Mouse (Mus musculus): ENCODE data around the gene Tmem156.

Tmem156 gene

GRCm38 (mm10) chr5:65049880-65050279 lies 42.1 kb downstream of the Tmem156 start:
- no peak for DNase-seq (ENCODE audit: low spot score in 2 of 2)

GRCm38 (mm10) chr5:65047285-65047855 lies 44.6 kb downstream of the Tmem156 start:
- DNase-seq (ENCODE audit: low spot score in 2 of 2) = no peak

- no peak for DNase-seq (ENCODE audit: low spot score in 2 of 2)
These were observed 45.3 kb downstream of the Tmem156 start for GRCm38 (mm10) chr5:65046442-65047284.

DNA sequence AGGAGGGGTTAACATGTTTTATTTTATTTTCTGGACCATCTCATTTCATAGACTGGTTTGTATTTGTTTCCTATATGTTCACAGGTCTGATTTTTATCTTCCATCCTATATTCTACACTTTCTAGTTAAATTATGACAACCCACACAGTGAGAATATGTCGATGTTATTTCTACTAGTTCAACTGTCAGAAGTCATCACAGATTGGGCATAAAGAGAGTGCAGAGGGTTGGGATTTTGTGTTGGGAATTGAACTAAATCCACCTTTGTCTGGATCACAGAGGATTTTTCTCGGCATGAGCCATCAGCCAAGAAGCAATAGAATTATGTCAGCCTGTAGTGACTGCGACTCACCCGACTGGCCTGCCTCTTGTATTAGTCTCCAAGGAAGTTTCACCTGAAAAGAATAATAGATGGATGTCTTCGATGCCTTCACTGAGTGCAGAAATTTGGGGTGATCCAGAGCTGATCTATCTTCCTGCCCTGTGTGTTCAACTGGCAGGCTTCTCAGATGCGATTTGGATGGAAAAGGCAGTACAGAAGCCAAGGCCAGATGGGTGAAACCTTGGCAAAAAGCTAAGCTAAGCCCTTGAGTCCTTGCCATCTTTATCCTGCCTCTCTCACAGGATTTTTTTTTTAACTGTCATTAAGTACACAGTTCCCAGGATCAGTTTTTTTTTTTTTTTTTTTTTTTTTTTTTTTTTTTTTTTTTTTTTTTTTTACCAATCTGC lies 46.1 kb downstream of the Tmem156 start:
- no peak for DNase-seq (ENCODE audit: low spot score in 2 of 2)

DNA sequence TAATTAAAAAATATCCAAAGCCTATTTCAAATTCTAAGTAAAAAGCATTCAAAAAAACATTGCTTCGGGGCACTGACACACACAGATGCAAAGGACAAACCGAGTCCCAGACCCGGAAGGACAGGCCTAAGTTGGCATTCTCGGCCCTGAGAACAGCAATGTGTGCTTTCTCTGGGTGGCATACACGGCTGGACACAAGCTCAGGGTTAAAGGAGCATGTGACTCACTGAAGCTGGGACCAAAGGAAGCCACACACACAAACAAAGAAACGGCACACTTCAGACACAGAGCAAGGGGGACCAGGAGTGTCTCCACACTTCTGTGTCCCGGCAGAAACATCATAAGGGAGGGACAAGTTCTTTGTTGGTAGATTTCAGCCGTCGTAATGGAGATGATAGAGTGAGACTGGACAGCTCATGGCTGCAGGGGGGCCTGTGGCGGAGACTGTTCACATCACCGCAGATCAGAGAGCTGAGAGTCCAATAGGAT lies 48.5 kb downstream of the Tmem156 start:
- DNase-seq (ENCODE audit: low spot score in 2 of 2) = no peak

DNA sequence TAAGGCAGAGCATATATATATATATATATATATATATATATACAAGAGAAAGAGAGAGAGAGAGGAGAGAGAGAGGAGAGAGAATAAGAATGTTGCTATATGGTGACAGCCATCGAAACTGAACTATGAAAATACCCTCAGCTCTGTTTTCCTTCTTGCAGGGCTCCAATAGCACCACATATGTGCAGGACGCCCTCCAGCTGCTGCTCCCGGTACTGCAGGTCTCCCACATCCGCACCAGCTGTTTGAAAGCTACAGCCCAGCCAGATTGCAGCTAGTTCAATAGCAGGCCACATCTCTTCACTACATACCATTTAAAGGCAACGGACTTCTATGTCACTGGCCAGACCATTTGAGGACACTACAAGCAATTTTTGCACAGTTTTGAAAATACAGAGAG lies 51.5 kb downstream of the Tmem156 start:
- no peak for DNase-seq (ENCODE audit: low spot score in 2 of 2)

- no peak for DNase-seq (ENCODE audit: low spot score in 2 of 2)
These were observed 52.9 kb downstream of the Tmem156 start for GRCm38 (mm10) chr5:65038811-65039571.

DNA sequence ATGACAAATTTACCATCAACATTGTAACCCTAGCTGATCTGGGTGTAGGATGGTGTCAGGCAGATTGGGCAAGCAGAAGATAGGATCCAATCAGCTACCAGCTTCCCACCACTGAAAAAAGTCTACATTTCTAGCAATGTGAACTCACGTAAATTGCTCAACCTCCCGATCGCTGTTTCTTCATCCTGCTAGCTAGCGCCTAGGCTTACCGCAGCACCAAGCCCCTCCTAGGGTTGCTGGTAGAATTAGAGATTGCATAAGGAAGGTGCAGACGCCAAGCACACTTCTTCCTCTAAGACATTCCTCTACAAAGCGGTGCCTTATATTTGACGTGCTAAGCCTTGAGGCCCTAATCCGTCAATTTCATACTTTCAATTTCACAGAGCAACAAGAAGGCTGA lies 53.6 kb downstream of the Tmem156 start:
- no peak for DNase-seq (ENCODE audit: low spot score in 2 of 2)

- peak in 1 of 2 experiments; percentile 38 for DNase-seq (ENCODE audit: low spot score in 2 of 2)
These were observed 55.3 kb downstream of the Tmem156 start for GRCm38 (mm10) chr5:65036597-65036996.

GRCm38 (mm10) chr5:65028019-65028418 lies 63.9 kb downstream of the Tmem156 start:
- no peak for DNase-seq (ENCODE audit: low spot score in 2 of 2)

- DNase-seq (ENCODE audit: low spot score in 2 of 2) = no peak
These were observed 65.2 kb downstream of the Tmem156 start for GRCm38 (mm10) chr5:65026776-65027175.

DNA sequence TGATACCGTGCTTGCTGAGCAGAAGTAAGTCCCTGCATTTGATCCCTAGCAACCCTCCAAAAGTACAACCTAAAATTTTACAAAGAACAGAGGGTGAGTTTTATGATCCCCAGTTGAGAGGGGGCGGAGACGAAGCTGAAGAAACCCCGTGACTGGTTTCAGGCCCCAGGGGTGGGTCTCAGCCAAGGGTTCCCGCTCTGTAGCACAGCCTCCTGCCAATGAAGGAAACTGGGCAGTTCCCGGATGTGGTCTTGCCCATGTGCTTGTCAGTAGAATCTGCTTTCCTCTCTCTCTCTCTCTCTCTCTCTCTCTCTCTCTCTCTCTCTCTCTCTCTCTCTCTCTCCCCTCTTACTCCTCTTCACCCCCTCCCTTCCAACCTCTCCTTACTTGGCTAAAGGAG lies 66.0 kb downstream of the Tmem156 start:
- DNase-seq (ENCODE audit: low spot score in 2 of 2) = no peak

- no peak for DNase-seq (ENCODE audit: low spot score in 2 of 2)
These were observed 67.3 kb downstream of the Tmem156 start for GRCm38 (mm10) chr5:65024641-65025040.

- peak; percentile 52 to 57 for DNase-seq (ENCODE audit: low spot score in 2 of 2)
These were observed 69.9 kb downstream of the Tmem156 start for GRCm38 (mm10) chr5:65022006-65022405.

DNA sequence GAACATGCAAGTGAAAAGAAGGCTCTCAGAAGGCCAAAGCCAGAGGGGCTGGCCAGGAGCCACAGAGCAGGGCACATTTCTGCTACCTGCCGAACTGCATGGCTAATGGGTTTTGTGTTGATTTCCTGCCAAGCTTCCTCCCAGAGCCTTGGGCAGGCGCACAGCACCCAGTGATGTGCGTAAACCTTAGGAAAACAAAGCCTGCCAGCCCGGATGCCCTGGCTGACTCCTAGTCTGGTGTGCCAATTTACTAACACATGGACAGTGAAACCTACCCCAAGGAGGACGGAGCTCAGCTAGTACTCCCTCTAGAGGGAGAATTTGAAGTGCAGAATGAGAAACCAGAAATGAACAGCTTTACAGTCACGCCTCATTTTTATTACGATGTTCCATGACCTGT lies 72.1 kb downstream of the Tmem156 start:
- DNase-seq (ENCODE audit: low spot score in 2 of 2) = peak in 1 of 2 experiments; percentile 5

GRCm38 (mm10) chr5:65019109-65019508 lies 72.8 kb downstream of the Tmem156 start:
- DNase-seq (ENCODE audit: low spot score in 2 of 2) = no peak

GRCm38 (mm10) chr5:65015508-65015907 lies 76.4 kb downstream of the Tmem156 start:
- no peak for DNase-seq (ENCODE audit: low spot score in 2 of 2)

- DNase-seq (ENCODE audit: low spot score in 2 of 2) = no peak
These were observed 79.9 kb downstream of the Tmem156 start for GRCm38 (mm10) chr5:65011901-65012573.

DNA sequence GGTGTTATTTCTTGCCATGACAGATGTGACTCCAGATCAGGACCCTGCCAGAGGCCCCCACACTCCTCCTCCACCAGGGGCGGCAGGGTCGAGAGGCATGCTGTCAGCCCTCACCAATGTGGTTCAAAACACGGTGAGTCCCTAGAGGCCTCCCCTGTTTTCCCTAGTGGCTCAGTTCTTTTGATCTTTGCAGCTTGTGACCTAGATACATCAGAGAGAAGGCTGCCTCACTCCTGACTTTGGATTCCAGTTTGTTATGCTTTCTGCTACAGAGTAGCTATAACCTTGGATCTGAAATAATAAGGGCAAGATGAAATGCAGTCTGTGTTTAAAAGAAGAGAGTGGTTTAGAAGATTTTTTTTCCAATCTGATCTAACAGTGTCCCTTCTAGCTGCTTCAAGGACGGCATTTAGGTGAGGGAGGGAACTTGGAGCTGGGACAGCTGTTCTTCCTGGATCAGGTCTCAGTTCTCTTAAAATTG lies 85.9 kb downstream of the Tmem156 start:
- DNase-seq (ENCODE audit: low spot score in 2 of 2) = peak in 1 of 2 experiments; percentile 26

DNA sequence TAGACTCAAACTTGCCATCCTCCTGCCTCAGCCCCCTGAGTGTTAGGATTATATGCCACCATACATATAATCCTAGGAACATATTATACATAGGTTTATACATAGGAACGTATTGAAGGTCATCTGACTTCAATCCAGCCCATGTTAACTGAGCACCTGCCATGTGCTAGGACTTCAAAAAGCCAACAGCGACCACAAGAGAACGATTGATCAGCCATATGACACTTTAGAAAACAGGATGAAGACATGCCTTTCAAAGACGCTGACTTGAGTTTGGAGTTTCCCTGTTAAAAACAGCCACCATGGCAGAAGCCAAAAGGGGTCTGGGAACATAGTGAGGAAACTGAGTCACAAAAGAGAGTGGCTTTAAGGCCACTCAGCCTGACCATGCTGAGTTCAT lies 86.7 kb downstream of the Tmem156 start:
- DNase-seq (ENCODE audit: low spot score in 2 of 2) = no peak
